Mouse (Mus musculus) kidney, adult 2 months (tissue): ENCODE data around the gene Sec14l3.

ENCODE experiments used
- CTCF ChIP-seq: fragments of 200-500 bp; conservative IDR thresholded peaks from 2 replicates; pipeline ENCODE4 v1.5.1; 2011; ENCODE audit warnings: low read depth, mild to moderate bottlenecking, control low read depth, low read length, moderate library complexity, mixed read lengths; ENCODE audit not compliant: insufficient read depth, insufficient read length
- POLR2A ChIP-seq: fragments of 200-500 bp; IDR thresholded peaks from one replicate; pipeline ENCODE4 v1.6.1; 2011; ENCODE audit warnings: low read depth, low read length, control low read depth

- TF ChIP-seq CTCF (no peak), POLR2A (no peak)
Measured at GRCm38 (mm10) chr11:4103522-4103921, 38.9 kb downstream of the Sec14l3 start.
